Mouse (Mus musculus): ENCODE results near the gene Ccdc170. TPM values are rescaled to one million over a fixed set of nuclear protein-coding genes. Genes with fewer than 3 reads are reported as not detected.

Gene Ccdc170
- polyA plus RNA-seq, 1 experiment: not detected

DNA sequence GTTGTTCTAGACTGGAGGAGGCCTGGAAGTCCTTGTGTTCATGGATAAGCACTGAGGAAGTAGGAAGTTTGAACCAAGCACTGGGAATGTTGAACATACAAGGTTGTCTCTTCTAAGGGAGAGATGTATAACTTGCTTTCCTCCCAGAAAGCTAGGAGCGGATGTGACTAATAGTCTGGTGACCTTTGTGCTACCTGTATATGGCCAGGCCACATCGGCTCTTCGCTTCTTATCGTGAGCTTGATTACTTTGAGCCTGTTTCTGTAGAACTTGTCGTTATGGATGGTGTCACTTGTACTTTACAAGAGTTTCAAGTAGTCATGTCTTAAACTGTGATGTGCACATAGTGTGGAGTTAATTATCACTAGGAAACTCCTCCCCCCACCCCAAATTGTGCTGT, 5.7 kb upstream of the Ccdc170 start:
- no peaks in the 10 kb centered on the region for H3K4me1 ChIP-seq (ENCODE audit: control insufficient read depth, insufficient read depth, low read length)
- TF ChIP-seq POLR2A (IDR thresholded peaks at IDR 0.05; ENCODE audit: low read depth, low read length) (no peak), CTCF (IDR thresholded peaks at IDR 0.05; ENCODE audit: borderline replicate concordance, insufficient read depth, low read length) (no peak)
- H3K27ac ChIP-seq (ENCODE audit: insufficient read depth, low read length): no peak overlapping the region
- H3K4me3 ChIP-seq (ENCODE audit: insufficient read depth, low read length): no peak overlapping the region

DNA sequence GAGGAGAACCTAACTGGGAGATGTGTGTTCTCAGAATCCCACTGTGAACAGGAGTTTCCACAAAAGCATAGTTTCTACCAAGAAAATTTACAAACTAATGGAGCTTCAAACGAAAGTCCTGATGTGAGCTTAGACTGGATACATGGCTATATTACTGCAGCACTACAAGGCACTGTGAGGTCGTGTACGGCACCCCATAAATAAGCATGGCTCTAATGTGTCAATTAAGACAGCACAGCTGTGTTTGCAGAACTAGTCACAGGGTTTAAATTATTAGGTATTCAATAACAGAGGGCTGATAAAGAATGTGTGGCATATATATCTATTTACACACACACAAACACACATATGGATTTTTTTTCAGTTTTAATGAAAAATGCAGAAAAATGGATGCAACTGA, 1.4 kb upstream of the Ccdc170 start:
- Histone ChIP-seq H3K27ac (ENCODE audit: insufficient read depth, low read length) (no peak overlapping the region), H3K4me3 (ENCODE audit: insufficient read depth, low read length) (no peak overlapping the region), H3K4me1 (ENCODE audit: control insufficient read depth, insufficient read depth, low read length) (no peaks in the 10 kb centered on the region)
- TF ChIP-seq CTCF (IDR thresholded peaks at IDR 0.05; ENCODE audit: borderline replicate concordance, insufficient read depth, low read length) (no peak), POLR2A (IDR thresholded peaks at IDR 0.05; ENCODE audit: low read depth, low read length) (no peak)

DNA sequence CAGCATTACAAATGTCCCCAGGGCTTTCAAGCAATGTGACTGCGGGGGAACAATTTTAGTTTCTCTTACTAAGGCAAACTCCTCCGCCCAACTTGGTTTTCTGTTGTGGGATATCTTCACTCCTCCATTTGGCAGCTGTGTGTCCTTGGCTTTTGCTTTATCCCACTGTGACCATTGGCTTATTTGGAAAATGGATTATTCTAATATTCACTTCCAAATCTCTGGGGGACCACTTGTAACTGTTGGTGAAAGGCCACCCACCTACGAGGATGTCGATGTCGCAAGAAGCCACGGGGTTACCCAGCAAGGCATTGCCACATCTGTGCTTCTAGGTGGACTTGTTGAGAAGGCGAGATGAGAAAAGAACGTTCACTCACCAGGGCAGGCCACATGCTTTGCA, 607 bp upstream of the Ccdc170 start:
- no peak for TF ChIP-seq CTCF (IDR thresholded peaks at IDR 0.05; ENCODE audit: borderline replicate concordance, insufficient read depth, low read length)
- no peak for TF ChIP-seq POLR2A (IDR thresholded peaks at IDR 0.05; ENCODE audit: low read depth, low read length)
- no peak overlapping the region for H3K4me3 ChIP-seq (ENCODE audit: insufficient read depth, low read length)
- no peak overlapping the region for H3K27ac ChIP-seq (ENCODE audit: insufficient read depth, low read length)
- no peaks in the 10 kb centered on the region for H3K4me1 ChIP-seq (ENCODE audit: control insufficient read depth, insufficient read depth, low read length)

DNA sequence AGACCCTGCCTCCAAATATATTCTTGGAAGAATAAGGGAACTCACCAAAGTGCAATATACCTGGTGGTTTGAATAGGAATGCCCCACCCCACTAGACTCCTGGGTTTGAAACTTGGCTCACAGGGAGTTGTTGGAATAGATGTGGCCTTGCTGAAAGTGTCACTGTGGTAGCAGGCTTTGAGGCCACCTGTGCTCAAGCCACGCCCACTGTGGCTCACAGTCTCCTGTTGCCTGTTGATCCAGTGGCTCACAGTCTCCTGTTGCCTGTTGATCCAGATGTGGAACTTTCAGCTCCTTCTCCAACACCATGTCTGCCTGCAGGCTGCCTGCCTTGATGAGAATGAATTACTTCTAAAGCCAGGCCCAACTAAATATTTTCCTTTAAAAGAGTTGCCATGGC, 1.5 kb downstream of the Ccdc170 start:
- Histone ChIP-seq H3K27ac (ENCODE audit: insufficient read depth, low read length) (no peak overlapping the region), H3K4me1 (ENCODE audit: control insufficient read depth, insufficient read depth, low read length) (no peaks in the 10 kb centered on the region), H3K4me3 (ENCODE audit: insufficient read depth, low read length) (no peak overlapping the region)
- TF ChIP-seq POLR2A (IDR thresholded peaks at IDR 0.05; ENCODE audit: low read depth, low read length) (no peak), CTCF (IDR thresholded peaks at IDR 0.05; ENCODE audit: borderline replicate concordance, insufficient read depth, low read length) (no peak)

- no peak overlapping the region for H3K27ac ChIP-seq (ENCODE audit: insufficient read depth, low read length)
- H3K4me1 ChIP-seq (ENCODE audit: control insufficient read depth, insufficient read depth, low read length): no peaks in the 10 kb centered on the region
- TF ChIP-seq POLR2A (IDR thresholded peaks at IDR 0.05; ENCODE audit: low read depth, low read length): no peak
- TF ChIP-seq CTCF (IDR thresholded peaks at IDR 0.05; ENCODE audit: borderline replicate concordance, insufficient read depth, low read length): no peak
- H3K4me3 ChIP-seq (ENCODE audit: insufficient read depth, low read length): no peak overlapping the region
Observed at GRCm38 (mm10) chr10:4484986-4485385, 2.7 kb downstream of the Ccdc170 start.

DNA sequence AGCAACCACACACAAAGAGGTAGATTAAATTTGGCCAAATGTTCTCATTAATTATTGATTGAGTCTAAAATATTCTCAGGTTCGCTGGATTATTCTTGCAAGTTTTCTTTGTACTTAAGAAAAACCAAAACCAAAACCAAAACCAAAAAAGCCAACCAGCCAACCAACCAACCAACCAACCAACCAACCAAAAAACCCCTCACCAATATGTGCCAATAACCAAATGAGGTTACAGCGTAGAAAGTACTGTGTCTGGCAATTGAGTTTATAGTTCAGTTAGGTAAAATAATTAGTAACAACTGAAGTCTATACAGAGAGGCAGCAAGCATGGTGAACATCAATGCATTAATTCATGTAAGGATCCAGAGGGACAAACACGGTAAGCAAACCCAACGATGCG, 7.6 kb downstream of the Ccdc170 start:
- no peak for TF ChIP-seq CTCF (IDR thresholded peaks at IDR 0.05; ENCODE audit: borderline replicate concordance, insufficient read depth, low read length)
- TF ChIP-seq POLR2A (IDR thresholded peaks at IDR 0.05; ENCODE audit: low read depth, low read length): no peak
- Histone ChIP-seq H3K4me1 (ENCODE audit: control insufficient read depth, insufficient read depth, low read length) (no peaks in the 10 kb centered on the region), H3K4me3 (ENCODE audit: insufficient read depth, low read length) (no peak overlapping the region), H3K27ac (ENCODE audit: insufficient read depth, low read length) (no peak overlapping the region)

DNA sequence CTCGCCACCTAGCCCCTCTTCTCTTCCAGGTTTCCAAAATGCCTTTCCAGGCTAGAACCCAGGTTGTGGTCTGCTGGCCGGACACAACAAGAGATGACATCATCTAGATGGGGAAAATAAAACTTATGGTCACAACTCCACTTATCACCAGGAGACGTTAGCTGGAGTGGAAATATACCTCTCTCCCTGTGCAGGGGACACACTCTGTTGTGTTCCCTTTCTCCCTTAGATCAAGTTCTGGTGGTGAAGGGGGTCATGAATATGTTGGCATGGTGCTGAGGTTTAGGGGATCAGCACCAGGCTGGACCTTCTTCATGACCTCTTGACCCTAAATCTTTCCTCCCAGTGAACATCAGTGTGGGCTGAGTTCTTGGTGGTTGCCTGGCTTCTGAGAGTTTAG, 9.0 kb downstream of the Ccdc170 start:
- Histone ChIP-seq H3K4me3 (ENCODE audit: insufficient read depth, low read length) (no peak overlapping the region), H3K27ac (ENCODE audit: insufficient read depth, low read length) (no peak overlapping the region), H3K4me1 (ENCODE audit: control insufficient read depth, insufficient read depth, low read length) (no peaks in the 10 kb centered on the region)
- TF ChIP-seq POLR2A (IDR thresholded peaks at IDR 0.05; ENCODE audit: low read depth, low read length) (no peak), CTCF (IDR thresholded peaks at IDR 0.05; ENCODE audit: borderline replicate concordance, insufficient read depth, low read length) (no peak)

DNA sequence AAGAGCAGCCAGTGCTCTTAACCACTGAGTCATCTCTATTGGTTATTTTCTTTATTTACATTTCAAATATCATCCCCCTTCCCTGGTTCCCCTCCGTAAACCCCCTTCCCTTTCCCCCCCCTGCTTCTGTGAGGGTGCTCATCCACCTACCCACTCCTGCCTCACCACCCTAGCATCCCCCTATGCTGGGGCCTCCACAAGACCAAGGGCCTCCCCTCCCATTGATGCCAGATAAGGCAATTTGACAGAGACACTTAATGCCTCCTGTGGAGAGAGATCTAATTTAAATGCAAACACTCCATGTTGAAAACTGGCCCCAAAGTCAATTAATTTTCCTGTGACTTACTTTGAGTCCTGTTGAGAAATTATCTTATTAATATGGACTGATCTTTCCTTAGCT, 9.7 kb downstream of the Ccdc170 start:
- no peak overlapping the region for H3K27ac ChIP-seq (ENCODE audit: insufficient read depth, low read length)
- no peak overlapping the region for H3K4me3 ChIP-seq (ENCODE audit: insufficient read depth, low read length)
- no peaks in the 10 kb centered on the region for H3K4me1 ChIP-seq (ENCODE audit: control insufficient read depth, insufficient read depth, low read length)
- TF ChIP-seq POLR2A (IDR thresholded peaks at IDR 0.05; ENCODE audit: low read depth, low read length): no peak
- no peak for TF ChIP-seq CTCF (IDR thresholded peaks at IDR 0.05; ENCODE audit: borderline replicate concordance, insufficient read depth, low read length)

DNA sequence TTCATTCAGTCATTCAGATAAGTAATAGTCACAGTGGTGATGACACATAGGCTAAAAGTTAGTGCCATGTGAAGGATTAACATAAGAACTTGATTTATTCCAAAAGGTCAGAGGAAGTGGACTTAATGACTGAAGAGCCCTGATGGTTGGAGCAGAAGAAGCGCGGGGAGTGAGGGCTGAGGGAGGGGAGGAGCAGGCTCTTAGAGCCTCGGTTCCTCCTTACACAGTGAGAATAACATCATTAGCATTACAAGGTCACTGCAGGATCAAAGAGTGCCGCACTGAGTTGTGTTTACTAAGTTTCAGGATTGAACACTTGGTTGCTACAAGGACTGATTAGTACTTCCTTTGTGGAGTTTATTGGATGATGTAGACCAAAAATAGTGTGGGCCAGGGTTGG, 10.6 kb downstream of the Ccdc170 start:
- H3K27ac ChIP-seq (ENCODE audit: insufficient read depth, low read length): no peak overlapping the region
- no peaks in the 10 kb centered on the region for H3K4me1 ChIP-seq (ENCODE audit: control insufficient read depth, insufficient read depth, low read length)
- H3K4me3 ChIP-seq (ENCODE audit: insufficient read depth, low read length): no peak overlapping the region
- TF ChIP-seq CTCF (IDR thresholded peaks at IDR 0.05; ENCODE audit: borderline replicate concordance, insufficient read depth, low read length) (no peak), POLR2A (IDR thresholded peaks at IDR 0.05; ENCODE audit: low read depth, low read length) (no peak)

GRCm38 (mm10) chr10:4503251-4503650, 20.9 kb downstream of the Ccdc170 start:
- no peak for TF ChIP-seq POLR2A (IDR thresholded peaks at IDR 0.05; ENCODE audit: low read depth, low read length)
- no peak for TF ChIP-seq CTCF (IDR thresholded peaks at IDR 0.05; ENCODE audit: borderline replicate concordance, insufficient read depth, low read length)
- no peaks in the 10 kb centered on the region for H3K4me1 ChIP-seq (ENCODE audit: control insufficient read depth, insufficient read depth, low read length)
- H3K4me3 ChIP-seq (ENCODE audit: insufficient read depth, low read length): no peak overlapping the region
- no peak overlapping the region for H3K27ac ChIP-seq (ENCODE audit: insufficient read depth, low read length)

GRCm38 (mm10) chr10:4512725-4513124, 30.4 kb downstream of the Ccdc170 start:
- Histone ChIP-seq H3K4me3 (ENCODE audit: insufficient read depth, low read length) (no peak overlapping the region), H3K27ac (ENCODE audit: insufficient read depth, low read length) (no peak overlapping the region), H3K4me1 (ENCODE audit: control insufficient read depth, insufficient read depth, low read length) (no peaks in the 10 kb centered on the region)
- TF ChIP-seq POLR2A (IDR thresholded peaks at IDR 0.05; ENCODE audit: low read depth, low read length) (no peak), CTCF (IDR thresholded peaks at IDR 0.05; ENCODE audit: borderline replicate concordance, insufficient read depth, low read length) (no peak)
